Mouse (Mus musculus): ENCODE data around the gene Apoa1. TPM values are rescaled to one million over a fixed set of nuclear protein-coding genes. Genes with fewer than 3 reads are reported as not detected.

Gene Apoa1
- polyA plus RNA-seq, 1 experiment = not detected

DNA sequence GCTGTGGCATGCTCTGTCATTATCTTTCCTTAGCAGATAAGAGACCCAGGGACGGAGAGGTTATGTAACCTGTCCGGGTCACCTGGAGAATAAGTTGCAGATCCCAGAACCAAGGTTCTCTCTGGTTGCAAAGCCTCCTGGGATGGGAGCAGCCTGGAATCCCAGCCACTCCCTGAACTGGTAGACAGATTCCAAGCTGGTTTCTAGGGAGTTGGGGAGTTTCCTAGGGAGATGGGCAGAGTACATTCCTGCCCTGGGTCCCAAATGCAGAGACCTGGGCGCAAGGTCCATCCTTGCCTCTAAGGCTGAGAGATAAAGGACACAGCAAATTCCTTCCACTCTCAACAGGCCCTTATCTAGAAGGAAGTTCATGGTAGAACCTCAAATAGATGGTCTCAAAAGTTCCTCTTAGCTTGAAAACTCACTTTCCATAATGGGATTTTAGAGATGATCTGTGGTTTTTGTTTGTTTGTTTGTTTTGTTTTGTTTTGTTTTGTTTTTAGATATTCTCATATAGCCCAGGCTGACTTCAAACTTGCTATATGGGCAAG is 1.2 kb upstream of the Apoa1 start:
- Histone ChIP-seq H3K79me2 (ENCODE audit: control insufficient read depth, insufficient read depth) (no peaks in the 10 kb centered on the region), H3K4me2 (ENCODE audit: low read depth) (no peak overlapping the region), H3ac (ENCODE audit: control insufficient read depth, insufficient read length) (no peak overlapping the region), H3K27me3 (ENCODE audit: control insufficient read depth, insufficient read depth, insufficient read length) (peaks cover 8% of the 10 kb centered on the region), H3K36me3 (ENCODE audit: control insufficient read depth, insufficient read depth) (no peaks in the 10 kb centered on the region), H3K4me3 (no peak overlapping the region)
- TF ChIP-seq USF1 (IDR thresholded peaks at IDR 0.05; ENCODE audit: low read depth) = no peak
- no peak for TF ChIP-seq TCF12 (IDR thresholded peaks at IDR 0.05; ENCODE audit: insufficient read depth, poor library complexity, severe bottlenecking)
- TF ChIP-seq POLR2A (IDR thresholded peaks at IDR 0.05; ENCODE audit: insufficient read length, low read depth) = no peak
- TF ChIP-seq REST (IDR thresholded peaks at IDR 0.05; ENCODE audit: insufficient read depth, insufficient read length) = no peak
- no peak for TF ChIP-seq MYOG (IDR thresholded peaks at IDR 0.05; ENCODE audit: control insufficient read depth in 1 of 3, insufficient read depth in 1 of 3, insufficient read length in 2 of 3, low read depth in 2 of 3)
- no peak for TF ChIP-seq MAX (IDR thresholded peaks at IDR 0.05; ENCODE audit: low read depth)
- TF ChIP-seq MYOD1 (IDR thresholded peaks at IDR 0.05; ENCODE audit: control insufficient read depth in 1 of 3, insufficient read length in 2 of 3, low read depth in 2 of 3) = no peak
- TF ChIP-seq E2F4 (IDR thresholded peaks at IDR 0.05; ENCODE audit: insufficient read depth) = no peak
- no peak for TF ChIP-seq TCF3 (IDR thresholded peaks at IDR 0.05; ENCODE audit: insufficient read length, low read depth)
- TF ChIP-seq CEBPB (IDR thresholded peaks at IDR 0.05; ENCODE audit: insufficient read depth, poor library complexity, severe bottlenecking) = no peak
- no peak for TF ChIP-seq SRF (IDR thresholded peaks at IDR 0.05; ENCODE audit: control insufficient read depth, insufficient read length, low read depth)
- TF ChIP-seq POLR2AphosphoS2 (IDR thresholded peaks at IDR 0.05; ENCODE audit: insufficient read length, low read depth) = no peak

- no peak for TF ChIP-seq USF1 (IDR thresholded peaks at IDR 0.05; ENCODE audit: low read depth)
- TF ChIP-seq MYOD1 (IDR thresholded peaks at IDR 0.05; ENCODE audit: control insufficient read depth in 1 of 3, insufficient read length in 2 of 3, low read depth in 2 of 3) = peak in 1 of 3 experiments; percentile 11
- TF ChIP-seq MYOG (IDR thresholded peaks at IDR 0.05; ENCODE audit: control insufficient read depth in 1 of 3, insufficient read depth in 1 of 3, insufficient read length in 2 of 3, low read depth in 2 of 3) = peak in 2 of 3 experiments; percentile 4 to 10
- Histone ChIP-seq H3K4me2 (ENCODE audit: low read depth) (peak overlapping the region; percentile 69), H3K79me2 (ENCODE audit: control insufficient read depth, insufficient read depth) (no peaks in the 10 kb centered on the region), H3K27me3 (ENCODE audit: control insufficient read depth, insufficient read depth, insufficient read length) (peaks cover 25% of the 10 kb centered on the region), H3ac (ENCODE audit: control insufficient read depth, insufficient read length) (no peak overlapping the region), H3K4me3 (no peak overlapping the region), H3K36me3 (ENCODE audit: control insufficient read depth, insufficient read depth) (no peaks in the 10 kb centered on the region)
Observed at GRCm38 (mm10) chr9:46229573-46230449, 1.4 kb downstream of the Apoa1 start.

GRCm38 (mm10) chr9:46230450-46230975 is 2.1 kb downstream of the Apoa1 start:
- Histone ChIP-seq H3K36me3 (ENCODE audit: control insufficient read depth, insufficient read depth) (no peaks in the 10 kb centered on the region), H3K4me2 (ENCODE audit: low read depth) (peak overlapping the region; percentile 69), H3ac (ENCODE audit: control insufficient read depth, insufficient read length) (no peak overlapping the region), H3K79me2 (ENCODE audit: control insufficient read depth, insufficient read depth) (no peaks in the 10 kb centered on the region), H3K27me3 (ENCODE audit: control insufficient read depth, insufficient read depth, insufficient read length) (peaks cover 29% of the 10 kb centered on the region), H3K4me3 (no peak overlapping the region)
- TF ChIP-seq MAX (IDR thresholded peaks at IDR 0.05; ENCODE audit: low read depth) (no peak), POLR2A (IDR thresholded peaks at IDR 0.05; ENCODE audit: insufficient read length, low read depth) (no peak), E2F4 (IDR thresholded peaks at IDR 0.05; ENCODE audit: insufficient read depth) (no peak), TCF3 (IDR thresholded peaks at IDR 0.05; ENCODE audit: insufficient read length, low read depth) (no peak), USF1 (IDR thresholded peaks at IDR 0.05; ENCODE audit: low read depth) (no peak), CEBPB (IDR thresholded peaks at IDR 0.05; ENCODE audit: insufficient read depth, poor library complexity, severe bottlenecking) (no peak), MYOG (IDR thresholded peaks at IDR 0.05; ENCODE audit: control insufficient read depth in 1 of 3, insufficient read depth in 1 of 3, insufficient read length in 2 of 3, low read depth in 2 of 3) (no peak), SRF (IDR thresholded peaks at IDR 0.05; ENCODE audit: control insufficient read depth, insufficient read length, low read depth) (no peak), TCF12 (IDR thresholded peaks at IDR 0.05; ENCODE audit: insufficient read depth, poor library complexity, severe bottlenecking) (no peak), MYOD1 (IDR thresholded peaks at IDR 0.05; ENCODE audit: control insufficient read depth in 1 of 3, insufficient read length in 2 of 3, low read depth in 2 of 3) (no peak), REST (IDR thresholded peaks at IDR 0.05; ENCODE audit: insufficient read depth, insufficient read length) (no peak), POLR2AphosphoS2 (IDR thresholded peaks at IDR 0.05; ENCODE audit: insufficient read length, low read depth) (no peak)

DNA sequence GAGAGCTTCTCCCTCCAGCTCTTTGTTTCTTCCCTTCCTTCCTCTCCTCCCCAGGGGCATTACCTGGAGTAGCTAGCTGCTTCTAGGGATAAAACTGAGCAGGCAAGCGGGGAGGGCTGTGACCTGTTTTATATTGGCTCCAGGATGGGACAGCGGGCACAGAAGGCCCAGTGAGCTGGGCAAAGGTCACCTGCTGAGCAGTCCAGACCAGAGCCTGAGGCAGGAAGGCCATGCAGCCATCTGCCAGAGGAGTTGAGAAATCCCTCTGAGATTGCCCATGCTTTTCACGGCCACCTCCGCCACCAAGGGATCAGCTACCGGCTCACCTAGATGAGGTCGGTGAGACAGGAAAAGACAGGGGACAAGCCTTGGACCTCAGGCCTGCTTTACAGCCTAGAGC is 6.8 kb downstream of the Apoa1 start:
- Histone ChIP-seq H3K36me3 (ENCODE audit: control insufficient read depth, insufficient read depth) (no peaks in the 10 kb centered on the region), H3K4me3 (no peak overlapping the region), H3K4me2 (ENCODE audit: low read depth) (no peak overlapping the region), H3K27me3 (ENCODE audit: control insufficient read depth, insufficient read depth, insufficient read length) (peaks cover 57% of the 10 kb centered on the region), H3K79me2 (ENCODE audit: control insufficient read depth, insufficient read depth) (no peaks in the 10 kb centered on the region), H3ac (ENCODE audit: control insufficient read depth, insufficient read length) (no peak overlapping the region)
- TF ChIP-seq CEBPB (IDR thresholded peaks at IDR 0.05; ENCODE audit: insufficient read depth, poor library complexity, severe bottlenecking) = no peak
- TF ChIP-seq MYOG (IDR thresholded peaks at IDR 0.05; ENCODE audit: control insufficient read depth in 1 of 3, insufficient read depth in 1 of 3, insufficient read length in 2 of 3, low read depth in 2 of 3) = no peak
- no peak for TF ChIP-seq TCF3 (IDR thresholded peaks at IDR 0.05; ENCODE audit: insufficient read length, low read depth)
- TF ChIP-seq TCF12 (IDR thresholded peaks at IDR 0.05; ENCODE audit: insufficient read depth, poor library complexity, severe bottlenecking) = no peak
- TF ChIP-seq MYOD1 (IDR thresholded peaks at IDR 0.05; ENCODE audit: control insufficient read depth in 1 of 3, insufficient read length in 2 of 3, low read depth in 2 of 3) = no peak
- no peak for TF ChIP-seq POLR2AphosphoS2 (IDR thresholded peaks at IDR 0.05; ENCODE audit: insufficient read length, low read depth)
- no peak for TF ChIP-seq SRF (IDR thresholded peaks at IDR 0.05; ENCODE audit: control insufficient read depth, insufficient read length, low read depth)
- TF ChIP-seq REST (IDR thresholded peaks at IDR 0.05; ENCODE audit: insufficient read depth, insufficient read length) = no peak
- no peak for TF ChIP-seq E2F4 (IDR thresholded peaks at IDR 0.05; ENCODE audit: insufficient read depth)
- TF ChIP-seq MAX (IDR thresholded peaks at IDR 0.05; ENCODE audit: low read depth) = no peak
- TF ChIP-seq USF1 (IDR thresholded peaks at IDR 0.05; ENCODE audit: low read depth) = no peak
- TF ChIP-seq POLR2A (IDR thresholded peaks at IDR 0.05; ENCODE audit: insufficient read length, low read depth) = no peak
